Mouse (Mus musculus) ES-E14 (cell line): ENCODE data around the gene Dedd2.

ENCODE experiments used
- HCFC1 ChIP-seq: IDR thresholded peaks from 2 replicates; pipeline ENCODE4 v1.6.1; 2012; ENCODE audit warnings: low read length, inconsistent platforms, borderline replicate concordance; ENCODE audit not compliant: insufficient read depth
- ZC3H11A ChIP-seq: IDR thresholded peaks from 2 replicates; pipeline ENCODE4 v1.6.1; 2012; ENCODE audit warnings: low read depth, mild to moderate bottlenecking, inconsistent platforms, low read length, borderline replicate concordance
- ZNF384 ChIP-seq: IDR thresholded peaks from 2 replicates; pipeline ENCODE4 v1.6.1; 2012; ENCODE audit warnings: low read depth, low read length, inconsistent platforms

DNA sequence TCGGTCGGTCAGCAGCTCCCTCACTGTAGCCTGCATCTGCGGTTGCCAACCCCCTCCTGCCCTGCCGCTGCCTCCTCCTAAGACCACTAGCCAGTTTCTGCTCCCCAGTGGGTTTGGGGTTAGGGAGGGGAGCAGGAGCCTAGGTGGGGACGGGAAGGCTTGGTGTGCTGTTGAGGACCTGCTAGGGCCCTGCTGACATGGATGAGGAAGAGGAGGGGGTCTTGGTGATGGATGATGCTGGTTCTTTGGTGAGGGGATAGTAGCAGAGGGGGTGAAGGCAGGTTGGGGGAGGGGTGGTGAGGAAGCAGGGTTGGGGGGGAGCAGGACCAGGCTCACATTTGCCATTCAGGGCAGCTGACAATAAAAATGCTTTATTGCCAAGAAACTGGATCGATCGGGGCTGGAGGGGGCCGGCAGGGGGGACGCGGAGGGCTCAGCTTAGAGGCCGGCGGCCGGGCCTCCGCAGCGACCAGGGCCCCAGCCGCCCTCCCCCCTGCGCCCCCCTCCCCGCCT is 70.2 kb downstream of the Dedd2 start:
- TF ChIP-seq ZNF384 (no peak), HCFC1 (no peak), ZC3H11A (no peak)
